Mouse (Mus musculus) WW6 (cell line): Measurements from ENCODE around the gene Lsm3.

Experiments used
- DNase-seq: peaks from one replicate; pipeline ENCODE4 v3.0.0-alpha.2; 2013; ENCODE audit warnings: low read depth, low spot score

Lsm3 gene

DNA sequence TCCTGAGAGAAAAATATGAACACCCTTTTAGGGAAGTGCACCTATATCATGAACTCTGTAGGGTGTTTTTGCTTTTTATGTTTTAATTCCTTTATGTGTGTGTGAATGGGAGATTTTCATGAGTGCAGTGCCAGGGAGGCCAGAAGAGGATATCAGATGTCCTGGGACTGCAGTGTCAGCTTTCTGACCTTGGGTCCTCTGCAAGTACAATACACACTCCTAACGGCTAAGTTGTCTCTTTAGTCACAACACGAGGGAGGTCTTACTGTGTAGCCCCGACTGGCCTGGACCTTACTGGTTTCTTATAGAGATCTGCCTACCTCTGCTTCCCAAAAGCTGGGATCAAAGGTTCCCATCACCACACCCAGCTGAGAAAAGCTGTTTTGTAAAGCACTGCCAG is 37.0 kb downstream of the Lsm3 start:
- no peak for DNase-seq

DNA sequence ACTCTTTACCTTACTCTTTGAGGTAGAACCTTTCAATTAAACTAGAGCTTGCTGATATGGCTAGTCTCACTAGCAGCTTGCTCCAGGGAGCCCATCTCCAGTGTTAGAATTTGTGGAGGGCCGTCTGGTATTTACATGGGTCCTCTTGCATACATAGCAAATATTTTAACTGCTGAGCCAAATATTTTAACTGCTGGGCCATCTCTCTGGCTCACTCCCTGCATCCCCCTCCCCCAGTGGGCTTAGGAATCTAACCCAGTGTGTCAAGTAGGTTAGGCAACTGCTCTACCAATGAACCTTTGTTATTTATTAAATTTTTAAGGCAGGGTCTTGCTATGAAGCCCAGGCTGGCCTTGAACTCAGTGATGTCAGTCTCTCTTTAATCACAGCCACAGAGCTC is 42.8 kb downstream of the Lsm3 start:
- no peak for DNase-seq

DNA sequence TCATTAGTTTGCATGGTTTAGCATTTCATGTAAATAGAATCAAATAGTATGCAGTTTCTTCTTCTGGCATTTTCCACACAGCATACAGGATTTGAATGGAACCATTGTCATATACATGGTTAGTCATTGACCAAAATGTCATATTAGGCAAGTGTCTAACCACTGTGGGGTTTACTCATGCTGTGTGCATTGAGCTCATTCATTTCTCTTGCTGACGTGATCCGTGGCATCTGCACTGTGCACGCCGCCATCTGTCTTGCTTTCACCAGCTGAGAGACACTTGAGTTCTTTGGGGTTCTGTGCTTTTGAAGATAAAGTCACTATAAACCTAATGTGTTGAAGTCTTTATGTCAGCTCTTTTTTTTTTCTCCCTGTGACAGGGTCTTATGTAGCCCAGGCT is 43.6 kb downstream of the Lsm3 start:
- no peak for DNase-seq

DNA sequence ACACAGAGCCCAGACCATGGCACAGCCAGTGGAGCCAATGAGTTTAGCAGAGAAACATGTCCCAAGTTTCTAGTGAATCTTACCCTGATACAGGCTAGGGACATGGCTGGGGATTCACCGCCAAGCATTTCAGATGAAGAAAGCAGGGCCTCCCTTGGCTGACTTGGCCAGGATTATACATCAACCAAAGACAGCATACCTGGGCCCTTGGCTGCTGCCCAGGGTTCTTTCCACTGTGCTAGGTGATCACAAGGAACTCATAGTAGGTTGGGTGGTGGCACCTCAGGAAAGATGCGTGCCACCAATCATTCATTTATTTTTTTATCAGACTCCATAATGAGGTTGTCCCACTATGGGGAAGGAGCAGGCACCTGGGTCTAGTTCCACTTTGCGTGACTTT is 44.5 kb downstream of the Lsm3 start:
- no peak for DNase-seq

GRCm38 (mm10) chr6:91563031-91563430 is 47.3 kb downstream of the Lsm3 start:
- no peak for DNase-seq

DNA sequence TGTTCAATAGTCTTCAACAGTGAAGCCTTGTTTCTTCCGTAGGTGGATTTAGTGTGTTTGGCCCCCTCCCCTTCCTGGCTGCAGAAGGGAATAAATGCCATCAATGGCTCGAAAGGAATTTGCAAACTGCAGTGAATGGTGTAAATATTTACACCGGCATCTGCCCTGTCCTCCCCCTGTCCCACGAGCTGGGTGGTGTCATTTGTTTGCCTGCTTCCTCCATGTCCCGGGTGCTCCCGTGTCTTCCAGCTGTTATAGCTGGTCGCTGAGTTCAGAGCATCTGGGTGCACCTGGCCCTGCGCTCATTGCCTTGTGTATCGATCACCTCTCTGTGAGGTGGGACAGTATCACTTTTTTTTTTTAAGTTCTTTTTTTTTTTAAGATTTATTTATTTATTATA is 50.7 kb downstream of the Lsm3 start:
- no peak for DNase-seq
